Mouse (Mus musculus): ENCODE data around the gene Mark4. TPM values are rescaled to one million over a fixed set of nuclear protein-coding genes. Genes with fewer than 3 reads are reported as not detected.

Mark4 gene
- total RNA-seq, 2 experiments from 2014 or later, result 25.7 to 27.2 TPM

- DNase-seq, result peak; percentile 71 to 82
- intact Hi-C loops (cut with DNase I), result no loop called here
Measured at GRCm38 (mm10) chr7:19473875-19474443, 15.3 kb upstream of the Mark4 start.

- no peak for DNase-seq
Measured at GRCm38 (mm10) chr7:19472403-19472802, 13.8 kb upstream of the Mark4 start.

GRCm38 (mm10) chr7:19470308-19470707 lies 11.7 kb upstream of the Mark4 start:
- intact Hi-C loops (cut with DNase I), result no loop called here

More at GRCm38 (mm10) chr7:19472403-19472802, 13.8 kb upstream of the Mark4 start:
- intact Hi-C loops (cut with DNase I), result no loop called here

GRCm38 (mm10) chr7:19469404-19469803 lies 10.8 kb upstream of the Mark4 start:
- DNase-seq, result no peak
- intact Hi-C loops (cut with DNase I), result no loop called here

More at GRCm38 (mm10) chr7:19470308-19470707, 11.7 kb upstream of the Mark4 start:
- DNase-seq, result no peak

- DNase-seq, result no peak
- intact Hi-C loops (cut with DNase I), result no loop called here
Measured at GRCm38 (mm10) chr7:19468279-19468678, 9.7 kb upstream of the Mark4 start.

GRCm38 (mm10) chr7:19467638-19468037 lies 9.0 kb upstream of the Mark4 start:
- no peak for DNase-seq

GRCm38 (mm10) chr7:19466602-19467145 lies 8.1 kb upstream of the Mark4 start:
- DNase-seq, result no peak
- intact Hi-C loops (cut with DNase I), result no loop called here

More at GRCm38 (mm10) chr7:19467638-19468037, 9.0 kb upstream of the Mark4 start:
- intact Hi-C loops (cut with DNase I), result no loop called here

GRCm38 (mm10) chr7:19464367-19465307 lies 6.0 kb upstream of the Mark4 start:
- no peak for DNase-seq
- intact Hi-C loops (cut with DNase I), result loop anchor here (2.0 kb wide), 1 partner anchor 38 kb away; no protein-coding TSS in a partner anchor

- no peak for DNase-seq
- intact Hi-C loops (cut with DNase I), result loop anchor here (2.0 kb wide), 1 partner anchor 14 kb away; no protein-coding TSS in a partner anchor
Measured at GRCm38 (mm10) chr7:19462884-19463381, 4.3 kb upstream of the Mark4 start, which contains the start of gene Exoc3l2. Gene Exoc3l2 (plus strand): TSS chr7:19463331.

- intact Hi-C loops (cut with DNase I), result loop anchor here (2.0 kb wide), 1 partner anchor 14 kb away; no protein-coding TSS in a partner anchor
- no peak for DNase-seq
Measured at GRCm38 (mm10) chr7:19462443-19462842, 3.8 kb upstream of the Mark4 start.

- peak; percentile 79 to 87 for DNase-seq
Measured at GRCm38 (mm10) chr7:19461488-19461887, 2.9 kb upstream of the Mark4 start.

GRCm38 (mm10) chr7:19460500-19460899 lies 1.9 kb upstream of the Mark4 start:
- intact Hi-C loops (cut with DNase I), result no loop called here
- DNase-seq, result no peak

More at GRCm38 (mm10) chr7:19461488-19461887, 2.9 kb upstream of the Mark4 start:
- intact Hi-C loops (cut with DNase I), result no loop called here

GRCm38 (mm10) chr7:19459144-19459870 lies 686 bp upstream of the Mark4 start:
- intact Hi-C loops (cut with DNase I), result loop anchor here (1.0 to 5.0 kb wide), 2 partner anchors 48 to 103 kb away; partner anchors contain the start of gene Ppp1r37
- DNase-seq, result no peak

GRCm38 (mm10) chr7:19458072-19458486 lies 542 bp downstream of the Mark4 start:
- peak; percentile 44 to 54 for DNase-seq
- intact Hi-C loops (cut with DNase I), result loop anchor here (5.0 kb wide), 1 partner anchor 104 kb away; the partner anchor contains the start of gene Ppp1r37

- no peak for DNase-seq
Measured at GRCm38 (mm10) chr7:19457414-19458071, 1.1 kb downstream of the Mark4 start.

GRCm38 (mm10) chr7:19456628-19457027 lies 2.0 kb downstream of the Mark4 start:
- intact Hi-C loops (cut with DNase I), result loop anchor here (5.0 kb wide), 1 partner anchor 106 kb away; the partner anchor contains the start of gene Ppp1r37
- no peak for DNase-seq

More at GRCm38 (mm10) chr7:19457414-19458071, 1.1 kb downstream of the Mark4 start:
- intact Hi-C loops (cut with DNase I), result loop anchor here (5.0 kb wide), 1 partner anchor 105 kb away; the partner anchor contains the start of gene Ppp1r37

GRCm38 (mm10) chr7:19455819-19456495 lies 2.7 kb downstream of the Mark4 start:
- intact Hi-C loops (cut with DNase I), result loop anchor here (5.0 kb wide), 1 partner anchor 106 kb away; the partner anchor contains the start of gene Ppp1r37
- no peak for DNase-seq

- intact Hi-C loops (cut with DNase I), result loop anchor here (5.0 kb wide), 1 partner anchor 107 kb away; the partner anchor contains the start of gene Ppp1r37
- DNase-seq, result no peak
Measured at GRCm38 (mm10) chr7:19455186-19455585, 3.4 kb downstream of the Mark4 start.
